Mouse (Mus musculus) limb, embryonic 11.5 days (tissue): ENCODE measurements at regions not wholly inside any gene's neighbourhood (a gene's known extent, or its start where the extent isn't known, plus 50 kb on each side); places are given as distances from the start of the nearest gene placed in this dataset.
A peak's percentile ranks its signal among the peaks of the same experiment; 100 is the strongest.

Experiments used
- ATAC-seq: fragments of 200-750 bp; cut with Nextera tagmentation; 2 replicates; pipeline ENCODE4 v1.8.0; 2017; ENCODE audit warnings: low read depth; ENCODE audit not compliant: insufficient number of reproducible peaks, low FRiP score, low TSS enrichment
- DNase-seq: peaks from one replicate; pipeline ENCODE4 v3.0.0-alpha.2; 2015; ENCODE audit warnings: low spot score
- H3K27ac ChIP-seq: fragments of 300-500 bp; sonication (generic); replicated peaks from 2 replicates; pipeline ENCODE4 v1.5.1; 2014; ENCODE audit warnings: low read depth, mild to moderate bottlenecking, low read length
- H3K27me3 ChIP-seq: fragments of 300-500 bp; sonication (generic); 2 replicates; pipeline ENCODE4 v1.6.1; 2014; ENCODE audit warnings: mild to moderate bottlenecking, low read length, mixed read lengths; ENCODE audit not compliant: control insufficient read depth, insufficient read depth
- H3K36me3 ChIP-seq: fragments of 300-500 bp; sonication (generic); 2 replicates; pipeline ENCODE4 v1.6.1; 2014; ENCODE audit warnings: mild to moderate bottlenecking, low read length, moderate library complexity, mixed read lengths; ENCODE audit not compliant: control insufficient read depth, insufficient read depth
- H3K4me1 ChIP-seq: fragments of 300-500 bp; sonication (generic); 2 replicates; pipeline ENCODE4 v1.6.1; 2014; ENCODE audit warnings: low read length, mixed read lengths; ENCODE audit not compliant: control insufficient read depth, insufficient read depth
- H3K4me2 ChIP-seq: fragments of 300-500 bp; sonication (generic); 2 replicates; pipeline ENCODE4 v1.6.1; 2014; ENCODE audit warnings: low read depth, mild to moderate bottlenecking, moderate library complexity; ENCODE audit not compliant: severe bottlenecking
- H3K4me3 ChIP-seq: fragments of 300-500 bp; sonication (generic); 2 replicates; pipeline ENCODE4 v1.5.1; 2014; ENCODE audit warnings: low read depth, low read length
- H3K9ac ChIP-seq: fragments of 300-500 bp; sonication (generic); 2 replicates; pipeline ENCODE4 v1.6.1; 2014; ENCODE audit warnings: mild to moderate bottlenecking, low read length
- H3K9me3 ChIP-seq: fragments of 300-500 bp; sonication (generic); 2 replicates; pipeline ENCODE4 v1.6.1; 2016; ENCODE audit warnings: low read length; ENCODE audit not compliant: control insufficient read depth
- WGBS: fragments of 180-500 bp; shearing (Covaris S2); extraction: QIAGEN DNeasy Blood & Tissue Kit; methylation state at CpG from one replicate; pipeline ENCODE4 v1.1.7; 2014; 5-methylcytosine and 5-hydroxymethylcytosine counted together

DNA sequence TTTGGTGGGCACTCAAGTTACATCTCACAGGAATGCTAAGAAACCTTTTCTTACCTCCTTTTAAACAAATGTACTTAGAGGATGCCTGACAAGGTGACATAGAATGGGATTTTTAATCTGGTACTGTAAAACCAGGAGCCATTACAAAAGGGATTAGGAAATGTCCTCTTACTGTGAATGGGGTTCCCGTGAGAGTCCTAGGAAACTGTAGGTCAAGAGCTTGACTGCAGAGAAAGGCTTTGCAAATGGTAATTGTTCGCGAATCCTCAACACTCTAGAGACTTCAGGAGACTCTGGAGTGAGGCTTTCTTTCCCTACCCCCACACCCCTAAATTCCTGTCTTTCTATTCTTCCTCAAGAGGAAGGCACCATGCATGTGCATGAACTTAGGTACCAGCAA lies 242.7 kb upstream of the Gadl1 start:
- no peak overlapping the region for H3K9ac ChIP-seq

DNA sequence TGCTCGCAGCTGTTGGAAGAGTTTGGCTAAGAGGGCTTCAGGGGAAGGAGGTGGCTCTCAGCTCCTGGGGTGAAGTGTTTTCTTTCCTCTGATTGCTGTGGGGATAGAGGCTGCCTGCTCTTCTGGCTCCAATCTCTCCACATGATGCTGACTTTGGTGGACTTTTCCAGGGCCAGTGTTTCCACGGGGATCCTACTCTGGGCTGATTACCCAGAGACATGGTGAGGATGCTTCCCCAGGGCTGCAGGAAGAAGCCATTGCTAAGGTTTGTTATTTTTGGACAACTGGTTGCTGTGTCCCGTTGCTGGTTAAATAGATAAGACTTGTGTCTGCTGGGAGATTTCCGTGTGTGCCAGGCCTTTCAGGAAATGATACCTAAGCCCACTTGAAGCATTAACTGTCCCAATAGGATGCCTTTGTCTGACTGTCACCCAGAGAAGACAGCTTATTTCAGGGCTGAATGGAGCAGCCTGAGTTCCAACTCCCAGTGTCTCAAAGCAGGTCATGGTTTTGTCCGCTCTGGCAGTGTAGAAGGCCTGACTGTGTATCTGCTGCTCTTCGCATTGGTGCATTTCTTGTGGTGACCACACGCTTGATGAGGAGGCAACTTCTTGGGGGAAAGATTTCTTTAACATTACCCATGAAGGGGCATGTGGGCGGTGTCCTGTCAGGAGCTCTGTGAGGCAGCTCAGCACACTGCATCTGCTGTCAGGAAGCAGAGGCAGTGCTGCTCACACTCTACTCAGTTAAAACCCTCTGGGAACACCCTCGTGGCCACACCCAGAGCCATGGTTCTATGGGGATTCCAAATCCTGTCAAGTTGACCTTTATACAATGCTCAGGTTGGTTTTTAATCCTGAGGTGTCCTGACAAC lies 228.3 kb upstream of the Gadl1 start:
- H3K4me2 ChIP-seq: no peak overlapping the region

More for the DNA sequence above, 242.7 kb upstream of the Gadl1 start:
- no peaks in the 10 kb centered on the region for H3K27me3 ChIP-seq
- WGBS: 83% methylated on average over 3 of the region's 3 CpGs
- H3K9me3 ChIP-seq: no peaks in the 10 kb centered on the region
- H3K4me3 ChIP-seq: no peak overlapping the region
- H3K36me3 ChIP-seq: no peaks in the 10 kb centered on the region
- DNase-seq (no peak), ATAC-seq (no peak)
- no peak overlapping the region for H3K27ac ChIP-seq
- H3K4me2 ChIP-seq: no peak overlapping the region
- no peaks in the 10 kb centered on the region for H3K4me1 ChIP-seq

DNA sequence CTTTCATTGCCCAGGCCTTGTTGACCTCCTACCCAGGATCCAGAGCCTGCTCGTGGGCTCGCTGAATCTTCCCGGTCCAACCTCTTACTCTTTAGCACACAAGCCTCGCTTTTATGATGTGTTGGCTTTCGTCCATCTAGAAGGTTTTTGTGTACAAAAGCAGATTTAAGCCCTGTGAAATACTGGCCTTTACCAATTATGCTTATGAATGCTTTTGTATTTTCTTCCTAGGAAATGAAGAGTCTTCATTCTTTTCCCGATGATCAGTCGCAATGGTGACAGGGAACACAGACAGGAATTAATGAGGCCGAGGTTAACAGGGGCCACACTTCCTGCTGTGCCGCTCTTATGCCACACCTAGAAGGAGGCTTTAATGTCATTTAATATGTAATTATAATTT lies 227.4 kb upstream of the Gadl1 start:
- Histone ChIP-seq H3K4me1 (no peaks in the 10 kb centered on the region), H3K9me3 (no peaks in the 10 kb centered on the region), H3K36me3 (no peaks in the 10 kb centered on the region), H3K9ac (no peak overlapping the region), H3K27me3 (no peaks in the 10 kb centered on the region), H3K27ac (no peak overlapping the region), H3K4me3 (no peak overlapping the region), H3K4me2 (no peak overlapping the region)
- ATAC-seq (no peak), DNase-seq (no peak)
- WGBS: 58% methylated on average over 9 of the region's 9 CpGs

More for the DNA sequence above, 228.3 kb upstream of the Gadl1 start:
- ATAC-seq (no peak), DNase-seq (no peak)
- no peak overlapping the region for H3K4me3 ChIP-seq
- H3K27ac ChIP-seq: no peak overlapping the region
- H3K9ac ChIP-seq: no peak overlapping the region
- H3K4me1 ChIP-seq: no peaks in the 10 kb centered on the region
- no peaks in the 10 kb centered on the region for H3K9me3 ChIP-seq
- H3K27me3 ChIP-seq: no peaks in the 10 kb centered on the region
- WGBS: 80% methylated on average over 9 of the region's 9 CpGs
- H3K36me3 ChIP-seq: no peaks in the 10 kb centered on the region

DNA sequence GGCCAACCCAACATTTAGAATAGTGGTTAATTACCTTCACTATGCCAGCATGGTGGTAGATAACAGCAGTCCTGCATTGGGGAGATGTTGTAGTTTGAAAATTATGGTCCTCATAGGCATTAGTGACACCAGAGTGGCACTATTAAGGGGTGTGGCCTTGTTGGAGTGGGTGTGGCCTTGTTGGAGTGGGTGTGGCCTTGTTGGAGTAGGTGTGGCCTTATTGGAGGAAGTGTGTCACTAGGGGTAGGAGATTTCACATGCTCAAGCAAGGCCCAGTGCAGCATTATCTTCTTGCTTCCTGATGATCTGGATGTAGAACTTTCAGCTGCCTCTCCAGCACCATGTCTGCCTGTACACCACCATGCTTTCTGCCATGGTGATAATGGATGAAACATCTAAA lies 225.3 kb upstream of the Gadl1 start:
- H3K4me3 ChIP-seq: no peak overlapping the region
- H3K9me3 ChIP-seq: no peaks in the 10 kb centered on the region
- no peak for ATAC-seq
- H3K9ac ChIP-seq: no peak overlapping the region
- H3K27ac ChIP-seq: no peak overlapping the region
- no peaks in the 10 kb centered on the region for H3K36me3 ChIP-seq
- H3K27me3 ChIP-seq: no peaks in the 10 kb centered on the region
- H3K4me1 ChIP-seq: no peaks in the 10 kb centered on the region
- no peak for DNase-seq
- no peak overlapping the region for H3K4me2 ChIP-seq

DNA sequence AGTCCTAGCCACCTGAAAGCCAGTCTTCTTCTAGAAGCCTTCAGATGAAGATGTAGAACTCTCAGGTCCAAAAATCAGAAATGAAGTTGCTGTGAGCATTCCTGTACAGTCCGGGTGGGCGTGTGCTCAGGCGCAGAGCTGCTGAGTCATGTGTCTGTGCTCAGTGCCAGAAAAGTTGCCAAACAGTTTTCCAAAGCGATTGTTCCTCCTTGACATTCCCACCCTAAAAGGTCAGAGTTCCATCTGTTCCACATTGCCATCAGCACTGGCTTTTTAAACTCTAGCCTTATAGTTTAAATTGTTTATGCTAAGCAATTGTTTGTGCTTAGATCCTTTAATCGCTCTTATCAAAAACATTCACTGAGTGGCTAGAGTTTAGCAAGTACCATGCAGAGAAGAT lies 222.7 kb upstream of the Gadl1 start:
- H3K36me3 ChIP-seq: no peaks in the 10 kb centered on the region
- H3K27me3 ChIP-seq: no peaks in the 10 kb centered on the region
- no peak overlapping the region for H3K4me3 ChIP-seq
- ATAC-seq: no peak
- DNase-seq: no peak
- no peak overlapping the region for H3K9ac ChIP-seq
- 94% methylated on average over 5 of the region's 5 CpGs for WGBS
- H3K4me1 ChIP-seq: 0 out of 2 replicates have a peak, but pooled peaks cover 3% of the 10 kb centered on the region
- H3K27ac ChIP-seq: no peak overlapping the region
- H3K4me2 ChIP-seq: no peak overlapping the region
- no peaks in the 10 kb centered on the region for H3K9me3 ChIP-seq

DNA sequence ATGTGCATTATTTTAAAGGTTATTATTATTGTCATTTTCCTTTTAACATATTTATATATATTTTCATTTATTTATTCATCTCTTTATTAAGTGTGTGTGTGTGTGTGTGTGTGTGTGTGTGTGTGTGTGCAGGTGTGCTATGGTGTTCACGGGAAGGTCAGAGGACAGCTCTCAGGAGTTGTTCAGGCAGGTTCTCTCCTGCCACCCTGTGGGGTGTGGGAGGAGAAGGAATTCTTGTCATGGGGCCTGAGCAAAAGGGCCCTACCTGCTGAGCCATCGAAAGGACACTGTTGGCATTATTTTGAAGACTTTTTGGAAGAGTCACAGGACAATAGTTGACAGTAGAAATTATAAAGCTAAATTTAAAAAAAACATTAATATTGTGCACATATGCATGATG lies 216.4 kb upstream of the Gadl1 start:
- Histone ChIP-seq H3K9me3 (no peaks in the 10 kb centered on the region), H3K4me3 (no peak overlapping the region), H3K27ac (no peak overlapping the region), H3K27me3 (no peaks in the 10 kb centered on the region), H3K4me1 (0 out of 2 replicates have a peak, but pooled peaks cover 3% of the 10 kb centered on the region), H3K9ac (no peak overlapping the region), H3K36me3 (no peaks in the 10 kb centered on the region), H3K4me2 (no peak overlapping the region)
- 60% methylated on average over 2 of the region's 2 CpGs for WGBS
- ATAC-seq (no peak), DNase-seq (no peak)

DNA sequence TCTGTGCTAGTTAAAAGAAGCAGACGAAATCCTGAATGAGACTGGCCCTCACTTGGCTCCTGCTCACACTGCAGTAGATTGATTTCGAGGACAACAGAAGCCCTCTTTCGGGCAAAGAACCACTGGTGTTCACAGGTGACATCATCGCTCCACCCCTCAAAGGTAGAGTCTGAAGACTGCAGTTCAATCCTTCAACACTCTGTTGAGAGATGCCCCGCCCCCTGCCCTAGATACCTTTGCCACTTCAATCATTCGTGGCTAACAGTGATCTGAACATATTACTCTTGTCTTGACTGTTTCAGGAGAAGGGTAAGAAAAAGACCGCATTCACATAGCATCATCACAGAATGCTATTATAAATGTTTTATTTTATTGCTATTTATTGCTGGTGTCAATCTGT lies 205.5 kb upstream of the Gadl1 start:
- Histone ChIP-seq H3K4me1 (no peaks in the 10 kb centered on the region), H3K9me3 (no peaks in the 10 kb centered on the region), H3K27ac (no peak overlapping the region), H3K36me3 (no peaks in the 10 kb centered on the region), H3K4me2 (no peak overlapping the region), H3K9ac (no peak overlapping the region), H3K4me3 (no peak overlapping the region), H3K27me3 (no peaks in the 10 kb centered on the region)
- ATAC-seq (no peak), DNase-seq (no peak)
- 86% methylated on average over 7 of the region's 7 CpGs for WGBS

DNA sequence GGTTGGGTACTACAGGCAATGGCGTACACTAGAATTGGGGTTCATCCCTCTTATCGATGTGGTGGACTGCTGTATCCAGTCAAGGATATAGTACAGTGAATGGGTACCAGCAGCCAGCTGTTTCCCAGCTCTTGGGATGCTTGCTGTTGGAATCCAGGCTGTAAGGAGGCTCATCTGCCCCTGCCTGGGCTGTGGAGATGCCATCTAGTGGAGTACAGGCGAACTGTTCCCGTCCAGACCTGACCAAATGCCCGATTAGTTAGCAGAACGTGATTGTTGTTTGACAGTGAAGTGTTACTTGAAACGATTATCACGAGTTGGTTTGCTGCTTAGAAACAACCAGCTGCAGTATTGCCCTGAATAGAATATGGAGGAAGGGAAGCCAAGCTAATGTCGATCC lies 205.0 kb upstream of the Gadl1 start:
- Histone ChIP-seq H3K9me3 (no peaks in the 10 kb centered on the region), H3K4me2 (no peak overlapping the region), H3K4me3 (no peak overlapping the region), H3K4me1 (no peaks in the 10 kb centered on the region), H3K9ac (no peak overlapping the region), H3K27ac (no peak overlapping the region), H3K27me3 (no peaks in the 10 kb centered on the region), H3K36me3 (no peaks in the 10 kb centered on the region)
- DNase-seq: peak; percentile 74
- WGBS: 36% methylated on average over 9 of the region's 9 CpGs
- ATAC-seq: no peak

DNA sequence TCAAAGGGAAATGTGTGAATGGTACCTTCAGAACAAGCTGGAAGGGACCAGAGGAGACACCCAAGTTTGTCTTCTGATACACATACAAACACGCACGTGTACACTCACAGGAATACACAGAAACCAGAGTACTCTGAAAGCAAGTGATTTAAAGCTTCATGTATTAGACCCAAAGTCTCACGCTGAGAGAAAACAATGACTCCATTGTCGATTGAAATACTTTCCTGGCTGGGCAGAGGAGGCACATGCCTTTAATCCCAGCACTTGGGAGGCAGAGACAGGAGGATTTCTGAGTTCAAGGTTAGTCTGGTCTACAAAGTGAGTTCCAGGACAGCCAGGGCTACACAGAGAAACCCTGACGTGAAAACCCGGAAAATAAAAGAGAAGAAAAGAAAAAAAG lies 203.5 kb upstream of the Gadl1 start:
- no peak overlapping the region for H3K4me3 ChIP-seq
- ATAC-seq (no peak), DNase-seq (no peak)
- H3K9me3 ChIP-seq: no peaks in the 10 kb centered on the region
- no peaks in the 10 kb centered on the region for H3K27me3 ChIP-seq
- 87% methylated on average over 6 of the region's 6 CpGs for WGBS
- no peak overlapping the region for H3K4me2 ChIP-seq
- H3K36me3 ChIP-seq: no peaks in the 10 kb centered on the region
- no peak overlapping the region for H3K27ac ChIP-seq
- no peaks in the 10 kb centered on the region for H3K4me1 ChIP-seq
- no peak overlapping the region for H3K9ac ChIP-seq
